Mouse (Mus musculus) hindbrain, embryonic 13.5 days (tissue): ENCODE measurements around the gene Drc7. TPM values are rescaled to one million over a fixed set of nuclear protein-coding genes. Genes with fewer than 3 reads are reported as not detected.

Experiments
- ATAC-seq: fragments of 200-750 bp; cut with Nextera tagmentation; 2 replicates; pipeline ENCODE4 v1.8.0; 2017; ENCODE audit warnings: moderate TSS enrichment; ENCODE audit not compliant: low FRiP score
- H3K27ac ChIP-seq: fragments of 300-500 bp; sonication (generic); 2 replicates; pipeline ENCODE4 v1.5.1; 2015; ENCODE audit warnings: inconsistent platforms, mild to moderate bottlenecking, moderate library complexity
- H3K27me3 ChIP-seq: fragments of 300-500 bp; sonication (generic); 2 replicates; pipeline ENCODE4 v1.6.1; 2015; ENCODE audit warnings: mild to moderate bottlenecking, inconsistent platforms
- H3K36me3 ChIP-seq: fragments of 300-500 bp; sonication (generic); 2 replicates; pipeline ENCODE4 v1.6.1; 2015; ENCODE audit warnings: mild to moderate bottlenecking, inconsistent platforms
- H3K4me1 ChIP-seq: fragments of 300-500 bp; sonication (generic); replicated peaks from 2 replicates; pipeline ENCODE4 v1.6.1; 2015; ENCODE audit warnings: inconsistent platforms
- H3K4me2 ChIP-seq: fragments of 300-500 bp; sonication (generic); 2 replicates; pipeline ENCODE4 v1.6.1; 2015; ENCODE audit warnings: inconsistent platforms, mild to moderate bottlenecking, moderate library complexity
- H3K4me3 ChIP-seq: fragments of 300-500 bp; sonication (generic); 2 replicates; pipeline ENCODE4 v1.5.1; 2015; ENCODE audit warnings: mild to moderate bottlenecking, inconsistent platforms
- H3K9ac ChIP-seq: fragments of 300-500 bp; sonication (generic); 2 replicates; pipeline ENCODE4 v1.6.1; 2015; ENCODE audit warnings: mild to moderate bottlenecking, inconsistent platforms
- H3K9me3 ChIP-seq: fragments of 300-500 bp; sonication (generic); 2 replicates; pipeline ENCODE4 v1.6.1; 2016; ENCODE audit warnings: inconsistent platforms
- WGBS: fragments of 180-500 bp; shearing (Covaris S2); methylation state at CpG from one replicate; pipeline ENCODE4 v1.1.7; 2015; 5-methylcytosine and 5-hydroxymethylcytosine counted together
- polyA plus RNA-seq: library from polyadenylated mRNA; unstranded; fragments of >200 nt; fragmentation: Nextera tagmentation; extraction: Ambion mirVana; gene quantifications from 2 replicates; pipeline ENCODE4 v1.2.1, GENCODE M21; 2015

The Drc7 gene
- polyA plus RNA-seq, 1 experiment from 2014 or later: 2.3 TPM

DNA sequence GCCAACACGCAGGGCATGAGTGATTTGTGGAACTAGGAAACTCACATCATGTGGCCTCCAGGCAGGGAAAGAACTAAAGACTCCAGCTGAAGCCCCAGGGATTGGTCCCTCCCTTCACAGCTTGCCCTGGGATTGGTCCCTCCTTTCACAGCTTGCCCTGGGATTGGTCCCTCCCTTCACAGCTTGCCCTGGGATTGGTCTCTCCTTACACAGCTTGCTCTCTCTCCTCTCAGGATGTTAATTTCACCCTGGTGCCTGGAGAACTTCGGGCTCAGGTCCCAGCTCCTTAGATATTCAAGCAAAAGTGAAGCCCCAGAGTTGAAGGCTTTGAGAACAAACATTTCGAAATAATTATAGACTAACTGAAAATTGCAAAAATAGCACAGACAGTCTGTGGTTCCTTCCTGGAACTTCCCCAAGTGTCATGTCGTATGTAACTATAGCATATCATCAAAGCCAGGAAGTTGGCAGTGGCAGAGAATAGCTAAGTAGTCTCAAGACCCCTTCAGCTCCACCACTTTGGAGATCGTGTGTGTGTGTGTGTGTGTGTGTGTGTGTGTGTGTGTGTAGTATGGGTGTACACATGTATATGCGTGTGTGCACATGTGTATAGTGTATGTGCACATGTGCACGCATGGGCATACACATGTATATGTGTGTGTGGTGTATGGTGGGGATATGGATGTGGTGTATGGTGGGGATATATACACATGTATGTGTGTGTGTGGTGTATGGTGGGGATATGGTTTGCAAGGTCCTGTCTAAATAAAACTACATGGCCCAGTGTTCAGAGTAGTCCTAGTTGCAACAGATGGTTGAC lies 17.6 kb upstream of the Drc7 start:
- no peak overlapping the region for H3K27ac ChIP-seq
- H3K4me3 ChIP-seq: no peak overlapping the region
- no peaks in the 10 kb centered on the region for H3K27me3 ChIP-seq
- no peaks in the 10 kb centered on the region for H3K9me3 ChIP-seq
- no peaks in the 10 kb centered on the region for H3K4me1 ChIP-seq
- 70% methylated on average over 7 of the region's 7 CpGs for WGBS
- no peak overlapping the region for H3K4me2 ChIP-seq
- peak; percentile 17; the same call in 1 of the 2 replicates for ATAC-seq
- no peak overlapping the region for H3K9ac ChIP-seq
- no peaks in the 10 kb centered on the region for H3K36me3 ChIP-seq

DNA sequence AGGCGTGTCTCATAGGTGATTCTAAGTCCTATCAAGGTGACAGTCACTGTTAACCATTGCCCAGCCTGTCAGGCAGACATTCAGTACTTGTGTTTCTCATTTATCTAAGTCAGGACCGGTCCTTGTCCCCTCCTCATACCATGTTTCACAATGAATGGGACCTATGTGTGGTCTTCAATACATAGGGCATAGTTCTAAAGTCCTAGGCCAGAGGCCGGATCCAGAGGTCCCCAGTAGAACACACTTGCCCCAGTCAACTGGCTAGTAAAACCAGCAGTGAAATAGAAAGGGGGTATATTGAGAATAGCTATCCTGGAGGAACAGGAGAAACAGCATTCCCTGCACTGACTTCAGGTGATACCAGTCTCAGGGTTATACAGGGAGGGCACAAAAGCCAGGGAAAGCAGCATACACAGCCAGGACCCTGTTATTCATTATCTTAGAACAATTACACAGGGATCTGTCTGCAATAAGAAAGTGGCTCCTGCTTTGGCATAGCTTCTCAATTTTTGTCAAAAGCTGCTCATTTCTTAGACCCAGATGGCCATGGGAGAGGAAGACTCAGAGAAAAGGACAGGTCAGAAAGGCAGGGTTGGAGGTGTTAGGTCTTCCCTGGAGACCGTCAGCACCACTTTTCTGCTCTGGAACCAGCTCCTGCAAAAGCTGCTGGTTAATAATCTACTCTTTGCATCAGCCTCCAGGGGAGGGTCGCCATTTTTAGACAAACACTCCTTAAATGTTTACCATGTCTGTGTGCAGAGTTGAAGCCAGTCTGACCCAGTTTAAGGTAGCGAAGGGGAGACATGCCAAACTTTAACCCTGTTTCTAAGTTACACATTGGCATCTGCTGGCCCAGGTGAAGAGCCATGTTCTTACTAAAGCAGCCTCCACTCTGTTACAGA lies 12.8 kb upstream of the Drc7 start:
- WGBS: 74% methylated on average over 6 of the region's 6 CpGs
- Histone ChIP-seq H3K9ac (no peak overlapping the region), H3K4me1 (0 out of 2 replicates have a peak, but pooled peaks cover 4% of the 10 kb centered on the region), H3K36me3 (no peaks in the 10 kb centered on the region), H3K9me3 (no peaks in the 10 kb centered on the region), H3K4me3 (no peak overlapping the region), H3K27ac (no peak overlapping the region), H3K4me2 (no peak overlapping the region), H3K27me3 (no peaks in the 10 kb centered on the region)
- no peak for ATAC-seq

DNA sequence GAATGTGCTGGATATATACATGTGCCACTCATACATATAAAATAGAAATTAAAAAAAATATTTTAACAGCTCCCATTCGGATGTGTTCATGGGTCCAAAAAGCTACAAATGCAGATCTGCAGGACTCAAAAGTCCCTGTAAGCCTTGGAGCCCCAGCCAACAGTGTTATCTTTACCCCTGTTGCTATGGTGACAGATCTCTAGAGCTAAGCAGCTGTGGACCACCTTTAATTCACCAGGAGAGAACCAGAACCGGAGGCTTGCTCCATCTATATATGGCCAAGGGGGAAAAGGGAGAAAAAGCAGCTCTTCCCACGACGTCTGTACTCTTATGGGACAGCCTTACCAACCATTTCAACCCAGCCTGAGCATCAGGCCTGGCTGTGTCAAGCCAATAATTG lies 10.1 kb upstream of the Drc7 start:
- ATAC-seq: no peak
- Histone ChIP-seq H3K36me3 (no peaks in the 10 kb centered on the region), H3K27ac (no peak overlapping the region), H3K27me3 (no peaks in the 10 kb centered on the region), H3K9ac (no peak overlapping the region), H3K4me1 (peaks cover 10% of the 10 kb centered on the region; the same call in 1 of the 2 replicates), H3K4me3 (no peak overlapping the region), H3K4me2 (no peak overlapping the region), H3K9me3 (no peaks in the 10 kb centered on the region)
- WGBS: 58% methylated on average over 4 of the region's 4 CpGs

DNA sequence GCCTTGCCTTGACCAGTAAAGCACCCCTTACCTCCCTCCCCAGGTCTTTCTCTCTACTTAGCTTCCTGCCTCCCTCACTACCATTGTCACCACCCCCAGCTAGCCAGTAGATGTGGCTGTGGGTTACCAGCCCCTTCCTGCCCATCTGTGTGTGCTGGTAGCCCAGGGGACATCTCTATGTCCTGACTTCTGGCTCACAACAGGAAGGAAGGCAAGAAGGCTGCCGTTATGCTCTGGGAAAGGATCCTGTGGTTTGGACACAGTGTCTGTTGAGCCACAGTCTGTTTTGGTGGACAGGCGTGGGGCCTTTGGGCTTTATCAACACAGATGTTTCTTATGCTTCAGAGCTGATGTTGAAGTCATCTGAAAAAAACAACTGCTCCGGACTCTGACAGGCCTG lies 7.9 kb upstream of the Drc7 start:
- Histone ChIP-seq H3K4me1 (peaks cover 10% of the 10 kb centered on the region; the same call in 1 of the 2 replicates), H3K4me3 (no peak overlapping the region), H3K9me3 (no peaks in the 10 kb centered on the region), H3K36me3 (no peaks in the 10 kb centered on the region), H3K27me3 (no peaks in the 10 kb centered on the region), H3K9ac (no peak overlapping the region), H3K4me2 (no peak overlapping the region), H3K27ac (0 out of 2 replicates have a peak overlapping the region, but pooled peaks have one; percentile 25)
- no peak for ATAC-seq
- 82% methylated on average over 3 of the region's 3 CpGs for whole genome bisulfite sequencing

DNA sequence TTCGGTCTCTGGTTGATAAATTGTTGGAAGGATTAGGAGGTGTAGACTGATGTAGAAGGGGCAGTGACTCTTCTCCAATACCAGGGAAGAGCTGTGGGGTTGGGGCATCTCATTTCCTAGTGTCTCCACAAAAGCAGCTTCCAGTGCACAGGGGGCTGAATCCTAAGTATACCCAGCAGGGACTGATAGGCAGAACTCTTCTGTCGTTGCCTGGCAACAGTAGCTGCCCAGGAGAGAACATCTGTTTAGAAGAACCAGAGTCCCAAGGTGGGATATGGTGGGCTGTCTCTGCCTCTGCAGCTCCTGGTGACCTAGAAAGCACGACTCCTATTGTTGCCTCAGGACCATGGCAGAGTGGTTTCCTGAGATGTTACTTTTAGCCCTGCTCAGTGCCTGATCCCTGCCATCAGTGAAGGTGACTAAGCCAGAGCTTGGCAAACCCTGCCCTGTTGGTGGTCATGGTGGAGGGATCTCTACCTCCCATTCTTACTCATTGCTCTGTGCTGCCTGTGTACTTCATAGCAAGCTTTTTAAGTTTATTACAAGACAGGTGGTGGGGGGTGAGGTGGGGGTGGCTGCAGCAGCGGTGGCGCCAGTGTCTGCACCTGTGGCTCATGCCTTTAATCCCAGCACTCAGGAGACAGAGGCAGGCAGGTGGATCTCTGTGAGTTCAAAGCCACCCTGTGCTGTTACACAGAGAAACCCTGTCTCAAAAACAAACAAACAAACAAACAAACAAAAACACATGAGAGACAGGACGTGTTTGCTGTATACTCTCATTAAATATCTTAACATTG lies 6.8 kb upstream of the Drc7 start:
- H3K27me3 ChIP-seq: no peaks in the 10 kb centered on the region
- no peaks in the 10 kb centered on the region for H3K9me3 ChIP-seq
- ATAC-seq: no peak
- no peak overlapping the region for H3K4me3 ChIP-seq
- no peak overlapping the region for H3K9ac ChIP-seq
- H3K36me3 ChIP-seq: no peaks in the 10 kb centered on the region
- H3K27ac ChIP-seq: no peak overlapping the region
- 67% methylated on average over 6 of the region's 6 CpGs for WGBS
- H3K4me1 ChIP-seq: peaks cover 10% of the 10 kb centered on the region; the same call in 1 of the 2 replicates
- H3K4me2 ChIP-seq: no peak overlapping the region

DNA sequence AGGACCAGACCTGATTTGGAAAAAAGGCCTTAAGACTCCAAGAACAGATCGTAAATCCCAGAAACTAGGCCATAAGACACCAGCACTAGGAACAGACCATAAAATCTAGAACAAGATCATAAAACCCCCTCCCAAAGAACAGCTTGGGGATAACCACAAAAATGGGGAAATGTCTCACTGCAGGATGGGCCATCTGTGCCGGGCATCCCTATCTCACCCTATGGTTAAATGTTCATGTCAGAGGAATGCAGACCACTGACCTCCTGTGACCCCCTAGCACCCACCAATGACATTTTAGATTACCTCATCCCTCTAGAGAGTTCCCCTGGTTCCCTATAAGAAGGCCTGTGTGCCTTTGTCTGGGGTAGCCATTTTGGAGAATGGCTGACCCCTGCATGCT lies 5.3 kb upstream of the Drc7 start:
- 78% methylated on average over 2 of the region's 2 CpGs for WGBS
- Histone ChIP-seq H3K36me3 (no peaks in the 10 kb centered on the region), H3K27ac (no peak overlapping the region), H3K4me3 (no peak overlapping the region), H3K9me3 (no peaks in the 10 kb centered on the region), H3K4me1 (peaks cover 10% of the 10 kb centered on the region; the same call in 1 of the 2 replicates), H3K27me3 (no peaks in the 10 kb centered on the region), H3K9ac (no peak overlapping the region), H3K4me2 (no peak overlapping the region)
- ATAC-seq: no peak

DNA sequence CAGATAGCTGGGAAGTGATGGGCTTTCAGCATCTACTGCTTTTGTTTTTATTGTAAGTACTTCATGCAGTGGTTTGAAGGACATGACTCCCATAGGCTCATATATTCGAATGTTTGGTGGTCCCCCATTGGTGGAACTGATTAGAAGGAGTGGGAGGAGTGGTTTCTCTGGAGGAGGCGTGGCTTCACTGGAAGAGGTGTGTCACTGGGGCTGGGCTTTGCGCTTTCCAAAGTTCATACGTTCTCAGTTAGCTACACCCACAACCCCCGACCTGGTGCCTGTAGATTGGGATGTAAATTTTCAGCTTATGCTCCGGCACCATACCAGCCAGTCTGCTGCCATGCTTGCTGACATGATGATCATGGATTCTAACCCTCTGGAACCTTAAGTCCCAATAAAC lies 465 bp upstream of the Drc7 start:
- Histone ChIP-seq H3K9ac (no peak overlapping the region), H3K4me1 (0 out of 2 replicates have a peak, but pooled peaks cover 2% of the 10 kb centered on the region), H3K36me3 (no peaks in the 10 kb centered on the region), H3K4me2 (no peak overlapping the region), H3K27me3 (no peaks in the 10 kb centered on the region), H3K4me3 (no peak overlapping the region), H3K9me3 (no peaks in the 10 kb centered on the region), H3K27ac (no peak overlapping the region)
- 60% methylated on average over 6 of the region's 6 CpGs for WGBS
- ATAC-seq: peak; percentile 34; the same call in 1 of the 2 replicates

DNA sequence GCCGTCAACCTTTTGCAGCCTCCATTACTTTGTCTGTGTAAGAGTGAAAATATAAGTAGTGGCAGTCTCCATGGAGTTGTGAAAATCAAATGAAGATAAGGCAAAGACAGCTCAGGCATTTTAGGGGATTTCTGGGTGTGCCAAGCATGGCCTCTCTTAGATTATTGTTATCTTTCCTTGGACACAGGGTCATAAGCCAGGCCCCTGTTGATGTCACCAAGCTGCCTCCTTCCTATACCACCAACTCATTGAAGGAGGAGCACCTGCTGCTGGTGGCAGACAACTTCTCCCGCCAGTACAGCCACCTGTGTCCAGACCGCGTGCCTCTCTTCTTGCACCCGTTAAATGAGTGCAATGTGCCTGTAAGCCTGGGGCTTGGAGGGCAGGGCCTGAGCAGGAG lies 1.5 kb downstream of the Drc7 start:
- Histone ChIP-seq H3K4me2 (no peak overlapping the region), H3K9me3 (no peaks in the 10 kb centered on the region), H3K36me3 (no peaks in the 10 kb centered on the region), H3K9ac (no peak overlapping the region), H3K4me3 (no peak overlapping the region), H3K27me3 (no peaks in the 10 kb centered on the region), H3K27ac (no peak overlapping the region), H3K4me1 (0 out of 2 replicates have a peak, but pooled peaks cover 2% of the 10 kb centered on the region)
- WGBS: 94% methylated on average over 5 of the region's 5 CpGs
- ATAC-seq: no peak

DNA sequence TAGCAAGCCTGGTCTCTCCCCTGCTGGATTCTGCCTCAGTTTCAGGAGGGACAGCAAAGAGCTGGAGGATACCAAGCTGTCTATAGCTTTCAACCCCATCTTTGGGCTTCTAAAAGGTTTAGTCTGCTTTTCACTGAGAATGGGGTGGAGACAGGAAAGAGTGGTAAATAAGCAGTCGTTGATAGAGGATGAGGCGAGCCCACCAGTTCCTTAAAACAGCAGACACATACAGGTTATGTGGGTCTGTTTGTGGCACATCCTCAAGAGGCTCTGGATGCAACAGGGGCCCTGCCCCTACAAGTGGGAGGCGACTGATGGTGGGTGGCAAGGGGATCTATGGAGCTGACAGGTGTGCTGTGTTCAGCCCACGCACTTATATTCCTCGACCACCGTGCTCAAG lies 3.8 kb downstream of the Drc7 start:
- WGBS: 90% methylated on average over 6 of the region's 6 CpGs
- ATAC-seq: no peak
- Histone ChIP-seq H3K9ac (no peak overlapping the region), H3K27ac (no peak overlapping the region), H3K36me3 (no peaks in the 10 kb centered on the region), H3K4me2 (no peak overlapping the region), H3K27me3 (no peaks in the 10 kb centered on the region), H3K9me3 (no peaks in the 10 kb centered on the region), H3K4me3 (no peak overlapping the region), H3K4me1 (0 out of 2 replicates have a peak, but pooled peaks cover 2% of the 10 kb centered on the region)

DNA sequence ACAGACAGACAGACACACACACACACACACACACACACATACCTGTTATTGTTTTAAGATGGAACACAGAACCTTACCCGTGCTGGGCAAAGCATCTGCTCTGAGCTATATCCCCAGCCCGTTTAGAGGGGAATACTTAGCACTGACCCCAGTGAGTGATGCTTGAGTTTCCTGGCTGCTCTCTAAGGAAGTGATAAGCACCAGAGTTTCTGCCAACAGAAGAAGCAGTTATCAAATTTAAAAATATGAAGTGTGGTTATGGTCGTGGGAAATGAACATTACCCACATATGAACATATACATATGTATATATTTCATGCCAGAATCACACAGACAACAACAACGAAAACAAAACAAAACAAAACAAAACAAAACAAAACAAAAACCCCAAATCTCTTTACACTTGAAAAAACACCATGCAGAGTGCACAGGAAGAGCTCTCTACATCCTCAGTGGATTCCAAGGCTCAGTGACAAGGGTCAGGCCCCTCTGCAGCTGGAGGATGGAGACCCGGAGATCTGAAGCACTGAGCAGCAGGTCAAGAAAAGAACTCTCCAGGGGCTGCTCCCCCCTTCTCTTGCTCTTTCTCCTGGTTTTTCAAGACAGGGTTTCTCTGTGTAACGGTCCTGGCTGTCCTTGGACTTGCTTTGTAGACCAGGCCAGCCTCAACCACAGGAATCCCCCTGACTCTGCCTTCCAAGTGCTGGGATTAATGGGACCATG lies 5.1 kb downstream of the Drc7 start:
- ATAC-seq: no peak
- H3K27ac ChIP-seq: no peak overlapping the region
- 68% methylated on average over 6 of the region's 6 CpGs for WGBS

DNA sequence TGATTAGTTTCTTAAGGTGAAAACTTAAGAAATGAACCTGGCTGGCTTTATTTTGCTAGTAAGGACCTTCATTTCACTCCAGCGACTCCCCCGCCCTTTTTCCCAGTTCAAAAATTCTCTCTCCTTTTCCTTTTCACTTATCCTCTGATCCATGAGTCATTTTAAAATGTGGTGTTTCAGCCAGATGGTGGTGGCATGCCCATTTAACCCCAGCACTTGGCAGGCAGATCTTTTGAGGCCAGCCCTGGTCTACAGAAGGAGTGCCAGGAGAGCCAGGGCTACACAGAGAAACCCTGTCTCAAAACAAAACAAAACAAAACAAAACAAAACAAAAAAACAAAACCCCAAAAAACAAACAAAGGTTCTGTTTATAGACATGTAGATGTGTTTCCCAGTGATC lies 9.6 kb downstream of the Drc7 start:
- H3K36me3 ChIP-seq: no peaks in the 10 kb centered on the region
- WGBS: 90% methylated on average over 2 of the region's 2 CpGs
- no peak for ATAC-seq
- H3K4me1 ChIP-seq: no peaks in the 10 kb centered on the region
- no peak overlapping the region for H3K27ac ChIP-seq
- H3K4me2 ChIP-seq: no peak overlapping the region
- no peaks in the 10 kb centered on the region for H3K9me3 ChIP-seq
- no peak overlapping the region for H3K4me3 ChIP-seq
- no peaks in the 10 kb centered on the region for H3K27me3 ChIP-seq
- H3K9ac ChIP-seq: no peak overlapping the region

More for the DNA sequence above, 5.1 kb downstream of the Drc7 start:
- Histone ChIP-seq H3K9ac (no peak overlapping the region), H3K4me1 (0 out of 2 replicates have a peak, but pooled peaks cover 1% of the 10 kb centered on the region), H3K36me3 (no peaks in the 10 kb centered on the region), H3K9me3 (no peaks in the 10 kb centered on the region), H3K4me3 (no peak overlapping the region), H3K27me3 (no peaks in the 10 kb centered on the region), H3K4me2 (no peak overlapping the region)
